Mouse (Mus musculus): ENCODE measurements at regions not wholly inside any gene's neighbourhood (a gene's known extent, or its start where the extent isn't known, plus 50 kb on each side); places are given as distances from the start of the nearest gene placed in this dataset.

DNA sequence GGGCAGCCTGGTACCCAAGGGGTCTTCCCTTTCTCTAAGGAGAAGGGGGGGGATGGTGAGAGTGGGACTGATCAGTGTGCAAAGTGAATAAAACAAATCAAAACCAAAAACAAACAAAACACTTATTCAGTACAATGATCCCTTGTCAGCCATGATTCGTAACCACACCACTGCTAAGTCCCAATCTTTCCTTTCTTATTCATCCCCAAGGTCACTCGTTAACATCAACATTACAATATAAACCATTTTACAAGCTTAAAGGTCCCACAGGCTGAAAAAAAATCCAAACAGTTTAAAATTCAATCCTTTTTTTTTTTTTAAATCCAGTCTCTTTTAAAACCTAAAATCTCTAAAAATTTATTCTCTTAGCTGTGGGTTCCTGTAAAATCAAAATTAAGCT lies 287.1 kb upstream of the Tgfbr2 start:
- 80% methylated on average over 2 of the region's 2 CpGs for WGBS
- Histone ChIP-seq H3K4me2 (ENCODE audit: low read length) (no peak overlapping the region), H3K9me3 (replicated peaks; ENCODE audit: low read length) (no peaks in the 10 kb centered on the region), H3K36me3 (ENCODE audit: insufficient read depth, low read length) (no peaks in the 10 kb centered on the region), H3K9ac (ENCODE audit: low read depth, low read length) (no peak overlapping the region), H3K27ac (no peak overlapping the region), H3K4me1 (replicated peaks; ENCODE audit: insufficient read depth, low read length) (no peaks in the 10 kb centered on the region), H3K27me3 (ENCODE audit: insufficient read depth, low read length) (no peaks in the 10 kb centered on the region), H3K4me3 (replicated peaks; ENCODE audit: low read depth, low read length) (no peak overlapping the region)
- ATAC-seq (replicated peaks; ENCODE audit: low FRiP score, low read depth) (no peak), DNase-seq (ENCODE audit: low spot score) (no peak)
- no peak for TF ChIP-seq CTCF (IDR thresholded peaks at IDR 0.05; ENCODE audit: low read depth)

- H3K4me1 ChIP-seq (replicated peaks; ENCODE audit: insufficient read depth, low read length), result no peaks in the 10 kb centered on the region
- no peak overlapping the region for H3K9ac ChIP-seq (ENCODE audit: low read depth, low read length)
- H3K4me2 ChIP-seq (ENCODE audit: low read length), result no peak overlapping the region
- H3K36me3 ChIP-seq (ENCODE audit: insufficient read depth, low read length), result no peaks in the 10 kb centered on the region
- no peak overlapping the region for H3K27ac ChIP-seq
- DNase-seq (ENCODE audit: low spot score), result no peak
- no peak for TF ChIP-seq CTCF (IDR thresholded peaks at IDR 0.05; ENCODE audit: low read depth)
- 87% methylated on average over 2 of the region's 2 CpGs for WGBS
- no peaks in the 10 kb centered on the region for H3K27me3 ChIP-seq (ENCODE audit: insufficient read depth, low read length)
- no peak for ATAC-seq (replicated peaks; ENCODE audit: low FRiP score, low read depth)
- no peak overlapping the region for H3K4me3 ChIP-seq (replicated peaks; ENCODE audit: low read depth, low read length)
- H3K9me3 ChIP-seq (replicated peaks; ENCODE audit: low read length), result no peaks in the 10 kb centered on the region
These were observed 284.9 kb upstream of the Tgfbr2 start for GRCm38 (mm10) chr9:116460022-116460421.

GRCm38 (mm10) chr9:116452050-116452449 lies 276.9 kb upstream of the Tgfbr2 start:
- H3K4me3 ChIP-seq (replicated peaks; ENCODE audit: low read depth, low read length), result no peak overlapping the region
- no peaks in the 10 kb centered on the region for H3K9me3 ChIP-seq (replicated peaks; ENCODE audit: low read length)
- TF ChIP-seq CTCF (IDR thresholded peaks at IDR 0.05; ENCODE audit: low read depth), result no peak
- H3K9ac ChIP-seq (ENCODE audit: low read depth, low read length), result no peak overlapping the region
- 75% methylated on average over 4 of the region's 4 CpGs for WGBS
- DNase-seq (ENCODE audit: low spot score) (no peak), ATAC-seq (replicated peaks; ENCODE audit: low FRiP score, low read depth) (no peak)
- no peaks in the 10 kb centered on the region for H3K4me1 ChIP-seq (replicated peaks; ENCODE audit: insufficient read depth, low read length)
- H3K36me3 ChIP-seq (ENCODE audit: insufficient read depth, low read length), result no peaks in the 10 kb centered on the region
- H3K4me2 ChIP-seq (ENCODE audit: low read length), result no peak overlapping the region
- H3K27ac ChIP-seq, result no peak overlapping the region
- no peaks in the 10 kb centered on the region for H3K27me3 ChIP-seq (ENCODE audit: insufficient read depth, low read length)

GRCm38 (mm10) chr9:116450829-116451228 lies 275.7 kb upstream of the Tgfbr2 start:
- WGBS, result 70% methylated on average over 4 of the region's 4 CpGs
- TF ChIP-seq CTCF (IDR thresholded peaks at IDR 0.05; ENCODE audit: low read depth), result no peak
- no peaks in the 10 kb centered on the region for H3K4me1 ChIP-seq (replicated peaks; ENCODE audit: insufficient read depth, low read length)
- ATAC-seq (replicated peaks; ENCODE audit: low FRiP score, low read depth), result no peak
- H3K9ac ChIP-seq (ENCODE audit: low read depth, low read length), result no peak overlapping the region
- H3K4me2 ChIP-seq (ENCODE audit: low read length), result no peak overlapping the region
- H3K9me3 ChIP-seq (replicated peaks; ENCODE audit: low read length), result no peaks in the 10 kb centered on the region
- no peak for DNase-seq (ENCODE audit: low spot score)
- H3K36me3 ChIP-seq (ENCODE audit: insufficient read depth, low read length), result no peaks in the 10 kb centered on the region
- H3K4me3 ChIP-seq (replicated peaks; ENCODE audit: low read depth, low read length), result no peak overlapping the region
- no peaks in the 10 kb centered on the region for H3K27me3 ChIP-seq (ENCODE audit: insufficient read depth, low read length)
- H3K27ac ChIP-seq, result no peak overlapping the region

DNA sequence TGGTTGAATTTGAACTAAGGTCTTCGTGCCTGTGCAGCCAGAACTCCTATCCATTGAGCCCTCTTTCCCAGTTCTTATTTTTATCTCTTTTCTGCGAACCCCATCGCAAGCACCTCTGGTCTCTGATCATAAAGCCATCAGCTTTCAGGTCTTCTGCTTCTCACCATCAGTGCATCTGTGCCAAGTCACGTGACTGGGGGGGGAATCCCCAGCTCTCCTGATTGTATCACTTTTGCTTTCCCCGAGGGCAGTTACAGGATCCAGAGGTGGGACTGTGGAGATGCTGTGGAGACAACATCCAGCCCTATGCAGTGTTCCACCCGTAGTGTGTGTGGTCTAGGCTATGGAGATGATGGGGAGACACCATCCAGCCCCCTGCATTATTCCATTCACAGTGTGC lies 272.6 kb upstream of the Tgfbr2 start:
- Histone ChIP-seq H3K4me3 (replicated peaks; ENCODE audit: low read depth, low read length) (no peak overlapping the region), H3K36me3 (ENCODE audit: insufficient read depth, low read length) (no peaks in the 10 kb centered on the region), H3K9ac (ENCODE audit: low read depth, low read length) (no peak overlapping the region), H3K27me3 (ENCODE audit: insufficient read depth, low read length) (no peaks in the 10 kb centered on the region), H3K4me1 (replicated peaks; ENCODE audit: insufficient read depth, low read length) (no peaks in the 10 kb centered on the region), H3K27ac (no peak overlapping the region), H3K4me2 (ENCODE audit: low read length) (no peak overlapping the region), H3K9me3 (replicated peaks; ENCODE audit: low read length) (no peaks in the 10 kb centered on the region)
- no peak for DNase-seq (ENCODE audit: low spot score)
- 84% methylated on average over 6 of the region's 6 CpGs for WGBS
- no peak for TF ChIP-seq CTCF (IDR thresholded peaks at IDR 0.05; ENCODE audit: low read depth)
- no peak for ATAC-seq (replicated peaks; ENCODE audit: low FRiP score, low read depth)

DNA sequence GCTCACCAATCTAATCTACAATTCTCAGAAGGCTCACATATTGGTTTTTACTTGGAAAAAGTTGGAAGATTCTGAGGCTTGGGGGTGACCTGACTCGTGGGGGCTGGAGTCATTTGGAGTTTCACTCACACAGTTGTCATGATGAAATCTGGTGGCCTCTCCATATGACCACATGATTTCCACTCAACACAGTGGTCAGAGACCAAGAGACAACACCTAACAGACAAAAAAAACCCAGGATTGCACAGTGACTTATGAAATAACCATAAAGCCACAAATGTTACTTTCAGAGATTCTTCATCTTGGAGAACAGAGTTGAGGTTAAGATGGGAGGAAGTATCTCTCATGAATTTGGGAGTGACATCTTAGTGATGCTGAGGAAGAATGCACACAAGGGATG lies 263.4 kb upstream of the Tgfbr2 start:
- DNase-seq (ENCODE audit: low spot score) (no peak), ATAC-seq (replicated peaks; ENCODE audit: low FRiP score, low read depth) (no peak)
- H3K27me3 ChIP-seq (ENCODE audit: insufficient read depth, low read length), result no peaks in the 10 kb centered on the region
- H3K4me2 ChIP-seq (ENCODE audit: low read length), result no peak overlapping the region
- no peak overlapping the region for H3K4me3 ChIP-seq (replicated peaks; ENCODE audit: low read depth, low read length)
- H3K9ac ChIP-seq (ENCODE audit: low read depth, low read length), result no peak overlapping the region
- no peaks in the 10 kb centered on the region for H3K9me3 ChIP-seq (replicated peaks; ENCODE audit: low read length)
- TF ChIP-seq CTCF (IDR thresholded peaks at IDR 0.05; ENCODE audit: low read depth), result no peak
- WGBS, result 67% methylated on average over 1 of the region's 1 CpGs
- no peaks in the 10 kb centered on the region for H3K36me3 ChIP-seq (ENCODE audit: insufficient read depth, low read length)
- no peak overlapping the region for H3K27ac ChIP-seq
- no peaks in the 10 kb centered on the region for H3K4me1 ChIP-seq (replicated peaks; ENCODE audit: insufficient read depth, low read length)

DNA sequence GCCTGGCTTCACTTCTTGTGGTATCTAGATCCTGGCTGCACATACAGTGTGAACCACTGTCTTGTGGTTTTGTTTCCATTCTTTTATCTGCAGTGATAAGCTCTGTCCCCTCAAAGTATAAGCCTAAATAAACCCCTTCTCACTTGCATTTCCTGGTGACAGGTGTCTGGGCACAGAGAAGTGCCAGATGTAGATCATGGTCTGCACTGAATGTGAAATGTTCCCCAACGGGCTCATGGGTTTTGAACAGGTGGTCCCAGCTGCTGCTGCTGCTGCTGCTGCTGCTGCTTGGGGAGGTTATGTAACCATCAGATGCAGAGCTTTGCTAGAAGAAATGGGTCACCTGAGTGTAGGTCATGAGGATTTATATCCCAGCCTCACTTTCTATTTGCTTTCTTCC lies 259.3 kb upstream of the Tgfbr2 start:
- Histone ChIP-seq H3K4me3 (replicated peaks; ENCODE audit: low read depth, low read length) (no peak overlapping the region), H3K4me2 (ENCODE audit: low read length) (no peak overlapping the region), H3K9ac (ENCODE audit: low read depth, low read length) (no peak overlapping the region), H3K4me1 (replicated peaks; ENCODE audit: insufficient read depth, low read length) (no peaks in the 10 kb centered on the region), H3K36me3 (ENCODE audit: insufficient read depth, low read length) (no peaks in the 10 kb centered on the region), H3K9me3 (replicated peaks; ENCODE audit: low read length) (no peaks in the 10 kb centered on the region), H3K27ac (no peak overlapping the region), H3K27me3 (ENCODE audit: insufficient read depth, low read length) (no peaks in the 10 kb centered on the region)
- DNase-seq (ENCODE audit: low spot score) (no peak), ATAC-seq (replicated peaks; ENCODE audit: low FRiP score, low read depth) (no peak)
- 81% methylated on average over 1 of the region's 1 CpGs for WGBS
- TF ChIP-seq CTCF (IDR thresholded peaks at IDR 0.05; ENCODE audit: low read depth), result no peak
